In the genomic region with DNA sequence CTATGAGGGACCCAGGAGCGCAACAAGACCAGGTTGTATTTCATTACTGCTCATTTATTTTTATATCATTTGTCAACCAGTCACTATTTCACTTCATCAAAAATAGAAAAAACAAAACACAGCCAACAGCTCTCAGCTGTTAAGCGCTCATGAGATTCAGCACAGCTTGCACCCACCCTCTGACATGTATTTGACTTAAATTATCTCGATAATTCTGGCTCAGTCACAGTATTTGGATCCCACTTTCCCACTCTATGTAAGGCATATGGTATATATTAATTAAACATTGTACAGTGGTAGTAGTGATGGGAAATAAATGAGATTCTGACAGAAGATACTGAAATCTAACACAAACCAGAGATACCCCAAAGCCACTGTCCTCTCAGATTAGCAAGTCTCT, we compare ENCODE assay signal across 24 mouse cellular contexts.
DNase-seq lines count a peak whose midpoint lies in the region; ATAC-seq lines count a peak whose summit lies in the region.
"Had no signal": no experiment of that assay in that cellular context is flagged by ENCODE, and none has a peak within 500 bp of the region (broad histone marks: within the 10 kb centered on the region; RNA-seq: fewer than 3 reads in every experiment).

No protein-coding gene starts in this region.

- no peak overlapping the region for H3K27ac ChIP-seq in forebrain, embryonic 13.5 days
- no peak overlapping the region for H3K27ac ChIP-seq in forebrain, embryonic 10.5 days
- no peak overlapping the region for H3K27ac ChIP-seq in forebrain, embryonic 15.5 days (replicated peaks)
- no peak overlapping the region for H3K27ac ChIP-seq in forebrain, embryonic 12.5 days
- H3K27ac ChIP-seq in forebrain, embryonic 16.5 days (ENCODE audit: low read length), result no peak overlapping the region
- H3K27ac ChIP-seq: embryonic facial prominence, embryonic 10.5 days; embryonic facial prominence, embryonic 12.5 days had no signal

- H3K36me3 ChIP-seq in forebrain, embryonic 13.5 days (ENCODE audit: poor library complexity, severe bottlenecking), result no peaks in the 10 kb centered on the region
- no peaks in the 10 kb centered on the region for H3K36me3 ChIP-seq in forebrain, embryonic 10.5 days (replicated peaks)
- no peaks in the 10 kb centered on the region for H3K36me3 ChIP-seq in forebrain, embryonic 15.5 days
- no peaks in the 10 kb centered on the region for H3K36me3 ChIP-seq in forebrain, embryonic 12.5 days (replicated peaks)
- no peaks in the 10 kb centered on the region for H3K36me3 ChIP-seq in forebrain, embryonic 16.5 days (ENCODE audit: control insufficient read depth, insufficient read depth)
- H3K36me3 ChIP-seq: embryonic facial prominence, embryonic 10.5 days; embryonic facial prominence, embryonic 12.5 days; G1E had no signal

- DNase-seq in forebrain, embryonic 10.5 days (ENCODE audit: extremely low spot score, low spot score), result no peak
- peak; percentile 6 for DNase-seq in brain, adult 2 months (ENCODE audit: low read depth, low spot score)
- no peak for DNase-seq in right cerebral cortex, postnatal 14 days
- DNase-seq in right cerebral cortex, postnatal 36 days (ENCODE audit: low spot score in 2 of 2), result no peak
- DNase-seq: adrenal gland, adult 8-10 months; adrenal gland, postnatal 14 days; adrenal gland, postnatal 36 days; B cell, adult 2 months; cerebellum, adult 11-12 months; cerebellum, adult 2 months; cerebellum, adult 9-10 months; cerebellum, postnatal 10 days; cerebellum, postnatal 25 days had no signal

- no peak overlapping the region for H3K4me3 ChIP-seq in forebrain, embryonic 13.5 days
- H3K4me3 ChIP-seq in forebrain, embryonic 10.5 days, result no peak overlapping the region
- H3K4me3 ChIP-seq in forebrain, embryonic 15.5 days, result no peak overlapping the region
- no peak overlapping the region for H3K4me3 ChIP-seq in forebrain, embryonic 12.5 days (replicated peaks)
- H3K4me3 ChIP-seq in forebrain, embryonic 16.5 days (replicated peaks; ENCODE audit: low read length), result no peak overlapping the region
- H3K4me3 ChIP-seq: embryonic facial prominence, embryonic 10.5 days; embryonic facial prominence, embryonic 12.5 days had no signal

- H3K4me2 ChIP-seq in forebrain, embryonic 13.5 days, result no peak overlapping the region
- no peak overlapping the region for H3K4me2 ChIP-seq in forebrain, embryonic 15.5 days (replicated peaks)
- H3K4me2 ChIP-seq in forebrain, embryonic 12.5 days, result no peak overlapping the region
- no peak overlapping the region for H3K4me2 ChIP-seq in forebrain, embryonic 16.5 days (ENCODE audit: low read length)
- H3K4me2 ChIP-seq: embryonic facial prominence, embryonic 12.5 days had no signal

- peaks cover 8% of the 10 kb centered on the region; the same call in 1 of the 2 replicates for H3K4me1 ChIP-seq in forebrain, embryonic 13.5 days
- peaks cover 9% of the 10 kb centered on the region for H3K4me1 ChIP-seq in forebrain, embryonic 10.5 days
- peaks cover 5% of the 10 kb centered on the region; the same call in 1 of the 2 replicates for H3K4me1 ChIP-seq in forebrain, embryonic 15.5 days
- H3K4me1 ChIP-seq in forebrain, embryonic 12.5 days, result peaks cover 7% of the 10 kb centered on the region
- H3K4me1 ChIP-seq in forebrain, embryonic 16.5 days (replicated peaks; ENCODE audit: control insufficient read depth, insufficient read depth, low read length), result 0 out of 2 replicates have a peak, but pooled peaks cover 3% of the 10 kb centered on the region
- H3K4me1 ChIP-seq: embryonic facial prominence, embryonic 10.5 days; embryonic facial prominence, embryonic 12.5 days had no signal

- WGBS in forebrain, embryonic 13.5 days, result 95% methylated on average over 3 of the region's 3 CpGs
- WGBS in forebrain, embryonic 10.5 days, result 98% methylated on average over 3 of the region's 3 CpGs
- WGBS in forebrain, embryonic 15.5 days, result 78% methylated on average over 3 of the region's 3 CpGs
- WGBS in forebrain, embryonic 12.5 days, result 94% methylated on average over 3 of the region's 3 CpGs
- WGBS in forebrain, embryonic 16.5 days, result 74% methylated on average over 3 of the region's 3 CpGs

- no peaks in the 10 kb centered on the region for H3K9me3 ChIP-seq in forebrain, embryonic 13.5 days (replicated peaks)
- no peaks in the 10 kb centered on the region for H3K9me3 ChIP-seq in forebrain, embryonic 10.5 days
- no peaks in the 10 kb centered on the region for H3K9me3 ChIP-seq in forebrain, embryonic 15.5 days
- H3K9me3 ChIP-seq in forebrain, embryonic 12.5 days, result no peaks in the 10 kb centered on the region
- no peaks in the 10 kb centered on the region for H3K9me3 ChIP-seq in forebrain, embryonic 16.5 days (ENCODE audit: control insufficient read depth, low read length)
- H3K9me3 ChIP-seq: embryonic facial prominence, embryonic 10.5 days; embryonic facial prominence, embryonic 12.5 days; G1E had no signal

- H3K9ac ChIP-seq in forebrain, embryonic 13.5 days, result no peak overlapping the region
- no peak overlapping the region for H3K9ac ChIP-seq in forebrain, embryonic 15.5 days (replicated peaks)
- no peak overlapping the region for H3K9ac ChIP-seq in forebrain, embryonic 12.5 days
- H3K9ac ChIP-seq in forebrain, embryonic 16.5 days (replicated peaks; ENCODE audit: low read depth, low read length), result no peak overlapping the region
- H3K9ac ChIP-seq: embryonic facial prominence, embryonic 12.5 days had no signal

- H3K27me3 ChIP-seq in forebrain, embryonic 13.5 days, result no peaks in the 10 kb centered on the region
- H3K27me3 ChIP-seq in forebrain, embryonic 10.5 days (ENCODE audit: poor library complexity, severe bottlenecking), result no peaks in the 10 kb centered on the region
- H3K27me3 ChIP-seq in forebrain, embryonic 15.5 days, result no peaks in the 10 kb centered on the region
- no peaks in the 10 kb centered on the region for H3K27me3 ChIP-seq in forebrain, embryonic 12.5 days
- H3K27me3 ChIP-seq in forebrain, embryonic 16.5 days (replicated peaks; ENCODE audit: control insufficient read depth, insufficient read depth, low read length), result no peaks in the 10 kb centered on the region
- H3K27me3 ChIP-seq: CH12.LX; embryonic facial prominence, embryonic 12.5 days had no signal

- peak; percentile 65; the same call in 1 of the 2 replicates for ATAC-seq in forebrain, embryonic 13.5 days
- ATAC-seq in forebrain, embryonic 15.5 days (replicated peaks), result peak; percentile 67
- ATAC-seq in forebrain, embryonic 12.5 days (ENCODE audit: low FRiP score), result no peak
- peak; percentile 77 for ATAC-seq in forebrain, embryonic 16.5 days
- ATAC-seq: activated CD4-positive, CD25-positive, alpha-beta regulatory T cell, adult 4 months; CD4-positive, CD25-positive, alpha-beta regulatory T cell, adult 4 months; Patski had no signal
